Mouse (Mus musculus): ENCODE data around the gene Elavl1.
"Not testable (repeated sequence)": the region's sequence is repeated elsewhere in the genome, so short reads cannot be mapped to it uniquely, and the experiment has no call there.

GRCm38 (mm10) chr8:4255471-4255870 lies 69.7 kb downstream of the Elavl1 start:
- TF ChIP-seq EP300 (optimal IDR thresholded peaks at IDR 0.05); CTCF (IDR thresholded peaks at IDR 0.05; ENCODE audit: low read depth): not testable (repeated sequence)
